Mouse (Mus musculus): Measurements from ENCODE around the gene Smim24. TPM values are rescaled to one million over a fixed set of nuclear protein-coding genes. Genes with fewer than 3 reads are reported as not detected.

Smim24 gene
- polyA plus RNA-seq, 1 experiment from 2014 or later: 1.8 TPM

DNA sequence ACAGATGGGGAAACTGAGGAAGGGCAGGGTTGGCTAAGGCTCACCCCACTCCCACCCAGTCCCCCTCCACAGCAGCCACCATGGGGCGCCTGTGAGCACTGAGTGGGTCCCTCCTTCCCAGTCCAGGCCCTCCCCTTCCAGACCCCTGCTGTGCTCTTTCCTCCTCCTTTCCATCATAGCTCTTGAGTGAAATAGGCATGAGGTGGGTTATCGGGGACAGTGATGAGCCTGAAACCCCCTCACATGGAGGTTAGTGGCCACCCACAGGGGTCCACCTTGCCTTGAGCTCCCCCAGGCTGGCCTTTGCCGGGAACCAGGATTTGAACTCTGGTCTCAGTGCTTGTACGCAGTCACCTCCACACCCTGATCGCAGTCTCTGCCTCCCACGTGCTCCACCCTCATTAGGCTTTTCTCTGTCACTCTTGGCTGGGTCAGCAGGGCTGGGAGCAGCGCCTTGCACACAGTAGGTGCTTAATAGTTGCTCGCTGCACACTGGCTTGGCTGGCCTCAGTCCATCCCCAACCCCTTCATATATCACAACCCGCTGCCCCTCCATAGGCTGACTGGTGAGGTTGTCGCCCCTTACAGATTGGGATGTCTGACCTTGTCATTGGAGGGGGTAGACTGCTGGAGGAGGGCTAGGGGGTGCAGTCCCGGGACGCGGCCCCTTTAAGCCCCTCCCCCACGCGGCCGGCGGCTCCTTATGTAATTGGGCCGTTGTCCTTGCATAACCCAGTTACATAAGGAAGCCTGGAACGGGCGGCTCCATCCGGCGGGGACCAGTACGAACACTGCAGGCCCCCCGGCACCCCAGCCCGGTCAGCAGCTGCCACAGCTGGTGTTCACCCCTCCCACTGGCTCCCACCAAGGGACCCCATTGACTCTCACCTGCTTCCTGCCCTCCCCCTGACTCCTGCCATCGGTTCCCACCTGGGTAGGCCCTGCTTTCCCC lies 20.7 kb downstream of the Smim24 start:
- H3K4me1 ChIP-seq (replicated peaks): peaks cover 89% of the 10 kb centered on the region
- H3K4me3 ChIP-seq: no peak overlapping the region
- peak overlapping the region; percentile 23 for H3K27ac ChIP-seq (replicated peaks)
- WGBS: 26% methylated on average over 26 of the region's 26 CpGs
- no peak overlapping the region for H3K9ac ChIP-seq
- no peaks in the 10 kb centered on the region for H3K9me3 ChIP-seq
- H3K36me3 ChIP-seq: no peaks in the 10 kb centered on the region
- no peak for ATAC-seq (ENCODE audit: low FRiP score, low read depth)
- no peaks in the 10 kb centered on the region for H3K27me3 ChIP-seq
- H3K4me2 ChIP-seq: peak overlapping the region; percentile 31

DNA sequence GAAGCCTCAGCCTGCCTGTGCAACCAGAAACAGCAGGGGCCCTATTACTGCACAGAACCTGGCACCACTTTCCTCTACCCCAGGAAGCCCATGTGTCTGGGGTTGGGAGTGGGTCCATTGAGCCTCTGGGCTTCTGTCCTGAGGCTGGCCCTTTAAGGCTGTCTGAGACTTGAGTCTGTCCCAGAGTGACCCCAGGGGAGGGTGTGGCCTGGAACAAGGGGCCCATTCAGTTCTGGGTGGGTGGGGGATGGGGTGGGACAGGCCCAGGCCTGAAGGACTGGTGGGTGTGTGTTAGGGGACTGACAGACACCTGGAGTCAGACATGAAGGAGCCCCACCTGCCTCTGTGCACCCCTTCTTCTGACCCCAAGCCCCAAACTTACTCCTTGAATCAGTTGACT lies 21.8 kb downstream of the Smim24 start:
- H3K4me2 ChIP-seq: no peak overlapping the region
- H3K36me3 ChIP-seq: no peaks in the 10 kb centered on the region
- no peaks in the 10 kb centered on the region for H3K9me3 ChIP-seq
- no peak overlapping the region for H3K27ac ChIP-seq (replicated peaks)
- H3K27me3 ChIP-seq: no peaks in the 10 kb centered on the region
- H3K4me1 ChIP-seq (replicated peaks): peaks cover 88% of the 10 kb centered on the region
- H3K9ac ChIP-seq: no peak overlapping the region
- H3K4me3 ChIP-seq: no peak overlapping the region
- no peak for ATAC-seq (ENCODE audit: low FRiP score, low read depth)

DNA sequence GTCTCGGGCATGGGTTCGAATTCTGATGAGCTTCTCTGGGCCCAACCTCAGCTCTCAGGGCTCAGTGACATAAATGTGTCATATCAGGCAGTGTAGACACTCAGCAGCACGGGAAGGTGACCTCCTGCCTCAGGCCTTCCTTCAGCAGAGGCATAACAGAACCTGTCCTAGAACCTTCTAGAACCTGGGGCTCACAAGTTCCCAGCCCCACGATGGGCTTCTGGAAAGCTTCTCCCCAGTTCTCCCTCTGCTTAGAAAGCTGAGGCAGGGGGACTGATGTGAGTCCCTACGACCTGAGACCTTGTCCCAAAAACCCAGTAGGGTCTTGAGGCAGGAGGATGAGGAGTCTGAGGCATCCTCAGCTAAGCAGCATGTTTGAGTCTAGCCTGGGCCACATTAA lies 22.3 kb downstream of the Smim24 start:
- WGBS: 80% methylated on average over 5 of the region's 5 CpGs
- no peak for ATAC-seq (ENCODE audit: low FRiP score, low read depth)
- no peak overlapping the region for H3K4me2 ChIP-seq
- H3K27me3 ChIP-seq: no peaks in the 10 kb centered on the region
- H3K9ac ChIP-seq: no peak overlapping the region
- H3K4me1 ChIP-seq (replicated peaks): peaks cover 84% of the 10 kb centered on the region
- H3K27ac ChIP-seq (replicated peaks): no peak overlapping the region
- no peak overlapping the region for H3K4me3 ChIP-seq
- no peaks in the 10 kb centered on the region for H3K9me3 ChIP-seq
- no peaks in the 10 kb centered on the region for H3K36me3 ChIP-seq

DNA sequence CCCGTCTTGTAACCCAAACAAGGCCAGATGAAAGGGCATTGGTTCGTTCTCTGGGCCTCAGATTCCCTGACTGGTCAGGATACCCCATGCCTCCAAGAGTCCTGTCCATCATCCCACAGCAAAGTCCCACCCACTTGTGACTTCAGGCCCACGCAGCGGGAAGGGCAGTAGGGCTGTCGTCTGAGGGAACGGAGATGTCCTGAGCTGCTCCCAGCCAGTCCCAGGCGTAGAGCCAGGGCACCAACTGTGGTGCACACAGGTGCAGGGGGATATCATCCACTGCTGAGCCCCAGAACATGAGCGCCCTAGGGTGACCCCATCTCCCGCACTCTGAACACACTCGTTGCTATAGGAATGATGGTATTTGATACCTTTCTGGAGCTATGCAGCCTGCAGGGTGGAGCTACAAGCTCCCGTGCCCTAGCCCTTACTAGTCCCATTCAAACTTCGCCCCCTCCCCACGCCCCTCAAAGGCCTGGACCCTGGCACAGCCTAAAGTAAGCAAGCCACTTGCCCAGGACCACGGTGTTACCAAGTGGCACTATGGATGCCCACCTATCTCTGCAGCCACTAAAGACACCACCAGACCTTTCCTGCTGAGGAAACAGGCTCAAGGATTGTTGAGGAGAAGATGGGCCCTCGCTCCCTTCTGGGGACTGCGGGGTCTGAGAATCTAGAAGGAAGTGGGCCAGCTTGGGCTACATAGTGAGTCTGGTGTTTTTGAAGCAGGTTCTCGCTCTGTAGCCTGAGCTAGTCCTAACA lies 22.9 kb downstream of the Smim24 start:
- ATAC-seq (ENCODE audit: low FRiP score, low read depth): no peak

DNA sequence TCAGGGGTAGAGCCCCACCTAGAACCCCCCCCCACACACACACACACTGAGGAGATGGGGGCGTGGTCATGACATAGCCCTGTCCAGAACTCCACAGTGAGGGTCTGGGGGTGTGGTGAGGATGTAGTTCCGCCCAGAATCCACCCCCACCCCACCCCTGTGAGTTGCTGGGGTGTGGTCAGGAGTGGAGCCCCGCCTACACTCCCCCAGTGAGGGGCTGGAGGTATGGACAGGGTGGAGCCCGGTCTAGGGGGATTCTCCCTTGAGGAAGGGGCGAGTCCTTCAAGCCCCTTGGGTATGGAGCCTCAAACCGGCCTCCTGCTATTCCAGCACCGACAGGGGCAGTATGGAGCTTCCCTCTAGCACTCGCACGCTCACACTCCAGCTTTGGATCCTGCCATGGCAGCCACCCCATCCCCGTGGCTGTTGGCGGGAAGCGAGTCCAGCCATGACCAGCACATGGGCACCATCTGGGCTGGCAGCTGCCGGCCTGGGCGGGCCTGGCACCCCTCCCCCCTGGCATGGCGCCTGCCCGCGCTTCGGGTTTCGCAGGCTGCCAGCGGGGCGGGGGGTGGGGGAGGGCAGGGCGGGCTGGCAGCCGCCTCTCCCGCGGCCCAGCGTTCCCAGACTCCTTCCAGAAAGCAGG lies 23.9 kb downstream of the Smim24 start:
- Histone ChIP-seq H3K4me3 (peak overlapping the region; percentile 20), H3K36me3 (no peaks in the 10 kb centered on the region), H3K27me3 (no peaks in the 10 kb centered on the region), H3K4me1 (replicated peaks) (peaks cover 68% of the 10 kb centered on the region), H3K4me2 (peak overlapping the region; percentile 49), H3K9me3 (no peaks in the 10 kb centered on the region), H3K9ac (peak overlapping the region; percentile 2; the same call in 1 of the 2 replicates), H3K27ac (replicated peaks) (peak overlapping the region; percentile 71)
- ATAC-seq (ENCODE audit: low FRiP score, low read depth): peak; percentile 76
- WGBS: 2% methylated on average over 26 of the region's 26 CpGs

More for the DNA sequence above, 22.9 kb downstream of the Smim24 start:
- WGBS: 64% methylated on average over 17 of the region's 17 CpGs
- H3K4me1 ChIP-seq (replicated peaks): peaks cover 78% of the 10 kb centered on the region
- no peak overlapping the region for H3K4me2 ChIP-seq
- H3K9ac ChIP-seq: no peak overlapping the region
- no peaks in the 10 kb centered on the region for H3K36me3 ChIP-seq
- H3K4me3 ChIP-seq: no peak overlapping the region
- no peaks in the 10 kb centered on the region for H3K27me3 ChIP-seq
- H3K9me3 ChIP-seq: no peaks in the 10 kb centered on the region
- peak overlapping the region; percentile 71; the same call in 1 of the 2 replicates for H3K27ac ChIP-seq (replicated peaks)

DNA sequence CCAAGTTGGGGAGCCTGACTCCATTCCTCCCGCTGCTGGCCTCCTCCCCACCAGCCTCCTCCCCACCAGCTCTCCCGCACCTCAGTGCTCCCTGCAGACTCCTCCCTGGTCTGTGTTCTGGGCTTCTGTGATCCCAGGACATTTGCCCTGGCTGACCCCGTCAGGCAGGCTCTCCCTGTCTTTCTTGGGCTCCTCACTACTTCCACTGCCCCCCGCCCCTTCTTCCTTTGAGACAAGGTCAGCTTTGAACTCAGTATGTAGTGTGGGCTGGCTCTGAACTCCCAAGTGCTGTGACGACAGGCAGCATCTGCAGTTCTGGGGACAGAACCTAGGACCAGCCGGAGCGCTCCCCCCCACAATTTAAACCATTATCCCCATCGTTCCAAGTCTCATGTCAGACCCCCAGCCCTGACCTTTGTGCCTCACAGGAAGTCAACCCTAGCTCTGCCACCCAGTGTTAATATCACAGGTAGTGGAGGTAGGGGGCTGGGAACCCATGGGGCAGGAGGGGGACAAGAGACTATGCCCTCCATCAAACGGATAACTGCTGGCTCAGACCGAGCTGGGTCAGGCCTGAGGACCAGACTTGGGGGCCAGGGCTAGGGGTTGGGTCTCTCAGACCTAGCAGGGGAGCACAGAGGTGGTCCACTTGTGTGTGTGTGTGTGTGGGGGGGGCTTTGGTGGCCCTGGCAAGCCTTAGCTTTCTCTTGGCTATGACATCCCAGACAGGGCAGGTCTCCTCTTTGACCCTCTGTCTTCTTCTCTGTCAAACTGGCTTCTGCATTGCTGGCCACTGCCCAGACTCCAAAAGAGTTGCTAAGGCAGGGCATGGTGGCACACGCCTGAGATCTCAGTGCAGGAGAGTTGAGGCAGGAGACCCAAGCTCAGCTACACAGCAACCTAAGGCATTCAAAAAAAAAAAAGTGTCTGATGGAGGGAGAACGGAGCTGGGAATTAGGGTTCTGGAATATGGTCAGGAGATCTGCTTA lies 24.7 kb downstream of the Smim24 start:
- Histone ChIP-seq H3K4me3 (peak overlapping the region; percentile 20), H3K36me3 (no peaks in the 10 kb centered on the region), H3K4me2 (peak overlapping the region; percentile 49), H3K27me3 (no peaks in the 10 kb centered on the region), H3K9me3 (no peaks in the 10 kb centered on the region), H3K9ac (peak overlapping the region; percentile 2; the same call in 1 of the 2 replicates), H3K4me1 (replicated peaks) (peaks cover 61% of the 10 kb centered on the region), H3K27ac (replicated peaks) (peak overlapping the region; percentile 71)
- no peak for ATAC-seq (ENCODE audit: low FRiP score, low read depth)
- WGBS: 49% methylated on average over 12 of the region's 12 CpGs

DNA sequence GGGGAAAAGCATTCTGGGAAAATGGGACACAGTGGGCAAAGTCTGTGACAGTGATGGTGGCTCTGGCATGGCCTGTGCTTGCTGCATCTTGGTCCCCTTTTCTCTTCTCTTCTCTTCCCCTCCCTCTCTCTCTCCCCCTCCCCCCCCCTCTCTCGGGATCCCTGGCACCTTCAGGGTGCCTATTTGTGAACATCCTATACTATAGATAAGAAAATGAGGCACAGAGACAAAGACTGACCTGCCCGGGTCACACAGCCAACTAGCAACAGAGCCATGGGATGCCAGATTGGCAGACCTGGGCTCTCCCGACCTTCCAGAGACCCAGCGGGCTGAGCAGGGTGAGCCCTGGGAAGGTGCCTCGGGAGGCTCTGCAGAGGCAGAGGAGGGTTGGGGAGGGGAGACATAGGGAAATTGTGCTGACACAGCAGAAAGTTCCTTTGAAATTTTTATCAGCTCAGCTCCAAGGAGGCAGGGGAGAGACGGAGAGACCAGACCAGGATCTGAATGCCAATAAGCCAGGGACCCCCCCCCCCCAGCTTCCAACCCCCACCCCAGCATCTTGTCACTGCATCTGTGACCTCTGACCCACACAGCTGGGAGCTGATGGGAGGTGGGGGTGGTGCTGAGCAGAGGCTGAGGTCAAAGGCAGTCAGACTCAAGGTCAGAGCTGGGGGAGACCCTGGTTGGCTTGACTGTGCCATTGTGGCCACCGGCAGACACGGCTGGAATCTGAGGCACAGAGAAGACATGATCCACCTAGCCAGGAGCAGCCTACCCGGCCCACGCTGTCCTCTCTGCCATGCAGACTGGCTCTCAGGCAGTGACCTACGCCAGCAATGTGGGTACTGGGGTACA lies 25.6 kb downstream of the Smim24 start:
- no peak overlapping the region for H3K9ac ChIP-seq
- no peak for ATAC-seq (ENCODE audit: low FRiP score, low read depth)
- H3K27ac ChIP-seq (replicated peaks): peak overlapping the region; percentile 71; the same call in 1 of the 2 replicates
- 38% methylated on average over 11 of the region's 11 CpGs for WGBS
- no peaks in the 10 kb centered on the region for H3K36me3 ChIP-seq
- no peaks in the 10 kb centered on the region for H3K27me3 ChIP-seq
- H3K4me2 ChIP-seq: no peak overlapping the region
- peaks cover 52% of the 10 kb centered on the region for H3K4me1 ChIP-seq (replicated peaks)
- no peaks in the 10 kb centered on the region for H3K9me3 ChIP-seq
- no peak overlapping the region for H3K4me3 ChIP-seq

DNA sequence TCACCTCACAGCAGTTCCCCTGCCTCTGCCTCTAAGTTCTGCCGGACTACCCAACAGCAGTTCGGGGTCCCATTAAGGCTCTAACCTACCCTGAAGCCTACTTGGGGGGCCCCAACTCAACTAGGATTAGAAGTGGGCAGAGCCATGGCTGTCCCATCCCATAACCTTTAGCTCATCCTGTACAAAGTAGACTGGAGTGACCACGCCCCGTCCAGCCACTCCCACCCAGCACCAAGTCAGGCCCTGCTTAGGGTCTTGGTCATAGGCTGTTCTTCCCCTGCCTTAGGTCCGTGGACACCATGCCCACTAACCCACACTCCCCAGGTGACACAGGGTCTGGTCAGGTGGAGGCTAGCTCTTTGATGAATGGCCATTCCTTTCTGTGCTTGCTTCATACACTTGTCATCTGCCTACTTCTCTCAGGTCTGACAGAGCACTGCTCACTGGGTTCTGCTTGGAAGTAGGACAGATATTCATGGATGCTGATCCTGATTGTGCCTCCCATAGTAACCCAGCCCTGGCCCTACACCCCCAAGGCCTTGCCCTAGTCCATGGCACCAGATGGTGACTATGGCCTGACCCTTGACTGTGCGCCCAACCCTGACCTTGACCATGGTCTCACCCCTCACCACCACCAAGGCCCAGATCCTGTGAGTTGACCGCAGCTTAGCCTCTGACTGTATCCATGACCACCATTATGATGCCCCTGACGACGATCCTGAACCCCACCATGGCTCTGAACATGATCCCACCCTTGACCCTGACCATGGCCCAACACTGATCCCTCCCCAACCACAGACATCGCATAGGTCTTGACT lies 26.5 kb downstream of the Smim24 start:
- H3K9ac ChIP-seq: no peak overlapping the region
- H3K4me1 ChIP-seq (replicated peaks): peaks cover 49% of the 10 kb centered on the region
- no peaks in the 10 kb centered on the region for H3K27me3 ChIP-seq
- no peak overlapping the region for H3K4me2 ChIP-seq
- no peak overlapping the region for H3K4me3 ChIP-seq
- ATAC-seq (ENCODE audit: low FRiP score, low read depth): no peak
- H3K9me3 ChIP-seq: no peaks in the 10 kb centered on the region
- no peaks in the 10 kb centered on the region for H3K36me3 ChIP-seq
- 0 out of 2 replicates have a peak overlapping the region, but pooled peaks have one; percentile 15 for H3K27ac ChIP-seq (replicated peaks)
- WGBS: 87% methylated on average over 10 of the region's 10 CpGs

DNA sequence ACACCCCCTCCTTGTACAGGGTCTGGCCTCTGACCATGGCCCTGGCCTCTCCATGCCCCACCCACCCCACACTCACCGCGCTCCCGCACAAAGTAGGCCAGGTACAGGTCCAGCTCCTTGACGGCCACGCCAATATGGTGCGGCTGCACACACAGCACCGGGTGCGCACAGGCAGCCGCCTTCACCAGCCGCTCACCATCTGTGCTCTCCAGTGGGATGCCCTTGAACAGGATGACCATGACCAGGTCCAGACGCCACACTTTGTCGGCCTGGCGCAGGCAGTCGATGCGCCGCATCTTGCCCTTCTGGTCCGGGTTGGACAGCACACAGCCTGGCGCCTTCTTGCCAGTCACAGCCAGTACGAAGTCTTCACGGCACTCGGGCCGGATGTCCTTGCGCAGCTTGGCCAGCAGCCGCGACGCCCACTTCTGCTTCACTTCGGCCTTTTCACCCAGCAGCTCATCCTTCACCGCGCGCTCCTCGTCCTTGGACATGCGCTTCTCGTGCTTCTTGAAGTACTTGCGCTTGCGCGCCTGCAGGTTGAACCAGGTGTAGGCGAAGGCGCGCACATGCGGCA lies 27.4 kb downstream of the Smim24 start:
- Histone ChIP-seq H3K4me1 (replicated peaks) (peaks cover 53% of the 10 kb centered on the region), H3K9me3 (no peaks in the 10 kb centered on the region), H3K27ac (replicated peaks) (no peak overlapping the region), H3K4me2 (no peak overlapping the region), H3K27me3 (0 out of 2 replicates have a peak, but pooled peaks cover 3% of the 10 kb centered on the region), H3K9ac (no peak overlapping the region), H3K36me3 (no peaks in the 10 kb centered on the region), H3K4me3 (no peak overlapping the region)
- ATAC-seq (ENCODE audit: low FRiP score, low read depth): no peak
- WGBS: 85% methylated on average over 40 of the region's 40 CpGs

All from hindbrain, embryonic 15.5 days (tissue).